Mouse (Mus musculus): Measurements from ENCODE around the gene Nek10. TPM values are rescaled to one million over a fixed set of nuclear protein-coding genes. Genes with fewer than 3 reads are reported as not detected.

The Nek10 gene
- under 1 TPM; 0.20 to 0.55 TPM for polyA plus RNA-seq (2017; shearing (Covaris generic))

GRCm38 (mm10) chr14:14803115-14803514 is at the start of gene Nek10:
Gene Nek10, plus strand, starts transcription at chr14:14803415.

Other genes with a start within 250 kb of the Nek10 start
- 10 to 100 TPM; 40.1 to 49.5 TPM for gene Slc4a7, start 101.1 kb upstream of the Nek10 start, polyA plus RNA-seq (2017; shearing (Covaris generic))